Mouse (Mus musculus) embryonic facial prominence, embryonic 12.5 days (tissue): ENCODE data around the gene Usp3. TPM values are rescaled to one million over a fixed set of nuclear protein-coding genes. Genes with fewer than 3 reads are reported as not detected.

Source experiments
- ATAC-seq: fragments of 200-750 bp; cut with Nextera tagmentation; 2 replicates; pipeline ENCODE4 v1.8.0; 2017; ENCODE audit not compliant: insufficient number of reproducible peaks, insufficient read depth, low FRiP score, low TSS enrichment
- H3K27ac ChIP-seq: fragments of 300-500 bp; sonication (generic); 2 replicates; pipeline ENCODE4 v1.5.1; 2016; ENCODE audit warnings: mild to moderate bottlenecking
- H3K27me3 ChIP-seq: fragments of 300-500 bp; sonication (generic); 2 replicates; pipeline ENCODE4 v1.6.1; 2016; ENCODE audit warnings: mild to moderate bottlenecking, moderate library complexity
- H3K36me3 ChIP-seq: fragments of 300-500 bp; sonication (generic); 2 replicates; pipeline ENCODE4 v1.6.1; 2016; ENCODE audit warnings: mild to moderate bottlenecking
- H3K4me1 ChIP-seq: fragments of 300-500 bp; sonication (generic); 2 replicates; pipeline ENCODE4 v1.6.1; 2016
- H3K4me2 ChIP-seq: fragments of 300-500 bp; sonication (generic); replicated peaks from 2 replicates; pipeline ENCODE4 v1.6.1; 2016; ENCODE audit warnings: mild to moderate bottlenecking, moderate library complexity
- H3K4me3 ChIP-seq: fragments of 300-500 bp; sonication (generic); 2 replicates; pipeline ENCODE4 v1.5.1; 2016; ENCODE audit warnings: mild to moderate bottlenecking
- H3K9ac ChIP-seq: fragments of 300-500 bp; sonication (generic); 2 replicates; pipeline ENCODE4 v1.6.1; 2016; ENCODE audit warnings: mild to moderate bottlenecking, moderate library complexity
- H3K9me3 ChIP-seq: fragments of 300-500 bp; sonication (generic); 2 replicates; pipeline ENCODE4 v1.6.1; 2016; ENCODE audit warnings: mild to moderate bottlenecking, moderate library complexity
- WGBS: fragments of 180-500 bp; shearing (Covaris S2); methylation state at CpG from one replicate; pipeline ENCODE4 v1.1.7; 2016; 5-methylcytosine and 5-hydroxymethylcytosine counted together
- polyA plus RNA-seq: library from polyadenylated mRNA; unstranded; fragments of >200 nt; fragmentation: Nextera tagmentation; extraction: Ambion mirVana; gene quantifications from 2 replicates; pipeline ENCODE4 v1.2.1, GENCODE M21; 2016

Usp3 gene
- polyA plus RNA-seq, 1 experiment from 2014 or later, result 84.3 TPM

GRCm38 (mm10) chr9:66513661-66514255 is 79.2 kb downstream of the Usp3 start:
- Histone ChIP-seq H3K9ac (no peak overlapping the region), H3K27me3 (no peaks in the 10 kb centered on the region), H3K4me1 (peaks cover 24% of the 10 kb centered on the region), H3K4me2 (no peak overlapping the region), H3K4me3 (no peak overlapping the region), H3K36me3 (peaks cover 48% of the 10 kb centered on the region), H3K27ac (peak overlapping the region; percentile 92; the same call in 1 of the 2 replicates), H3K9me3 (no peaks in the 10 kb centered on the region)
- ATAC-seq, result no peak
- WGBS, result 86% methylated on average over 4 of the region's 4 CpGs

- H3K4me1 ChIP-seq, result peaks cover 24% of the 10 kb centered on the region
- H3K9me3 ChIP-seq, result no peaks in the 10 kb centered on the region
- H3K27me3 ChIP-seq, result no peaks in the 10 kb centered on the region
- H3K9ac ChIP-seq, result no peak overlapping the region
- peak overlapping the region; percentile 92 for H3K27ac ChIP-seq
- no peak for ATAC-seq
- peak overlapping the region; percentile 90 for H3K4me2 ChIP-seq
- H3K4me3 ChIP-seq, result no peak overlapping the region
- peaks cover 48% of the 10 kb centered on the region for H3K36me3 ChIP-seq
Measured at GRCm38 (mm10) chr9:66513150-66513549, 79.8 kb downstream of the Usp3 start.

DNA sequence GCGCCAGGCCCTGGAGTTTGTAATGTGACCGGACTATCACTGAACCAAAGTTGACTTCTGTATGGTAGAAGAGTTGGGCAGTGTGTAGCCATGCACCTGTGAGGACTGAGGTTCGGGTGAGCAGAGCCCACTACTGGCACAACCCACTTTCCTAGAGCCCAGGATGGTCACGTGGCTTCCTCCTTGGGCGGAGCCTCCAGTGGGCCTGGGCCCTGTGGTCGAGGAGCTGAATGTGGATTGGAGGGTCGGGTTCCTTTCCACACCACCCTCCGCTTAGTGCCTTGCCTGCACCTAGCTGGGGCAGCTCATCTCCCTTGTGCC is 80.6 kb downstream of the Usp3 start:
- WGBS, result 0% methylated on average over 8 of the region's 8 CpGs
- Histone ChIP-seq H3K27ac (peak overlapping the region; percentile 92), H3K4me3 (peak overlapping the region; percentile 54), H3K4me1 (peaks cover 24% of the 10 kb centered on the region), H3K9me3 (no peaks in the 10 kb centered on the region), H3K27me3 (no peaks in the 10 kb centered on the region), H3K36me3 (peaks cover 48% of the 10 kb centered on the region), H3K4me2 (peak overlapping the region; percentile 90), H3K9ac (peak overlapping the region; percentile 65)
- ATAC-seq, result peak; percentile 77

DNA sequence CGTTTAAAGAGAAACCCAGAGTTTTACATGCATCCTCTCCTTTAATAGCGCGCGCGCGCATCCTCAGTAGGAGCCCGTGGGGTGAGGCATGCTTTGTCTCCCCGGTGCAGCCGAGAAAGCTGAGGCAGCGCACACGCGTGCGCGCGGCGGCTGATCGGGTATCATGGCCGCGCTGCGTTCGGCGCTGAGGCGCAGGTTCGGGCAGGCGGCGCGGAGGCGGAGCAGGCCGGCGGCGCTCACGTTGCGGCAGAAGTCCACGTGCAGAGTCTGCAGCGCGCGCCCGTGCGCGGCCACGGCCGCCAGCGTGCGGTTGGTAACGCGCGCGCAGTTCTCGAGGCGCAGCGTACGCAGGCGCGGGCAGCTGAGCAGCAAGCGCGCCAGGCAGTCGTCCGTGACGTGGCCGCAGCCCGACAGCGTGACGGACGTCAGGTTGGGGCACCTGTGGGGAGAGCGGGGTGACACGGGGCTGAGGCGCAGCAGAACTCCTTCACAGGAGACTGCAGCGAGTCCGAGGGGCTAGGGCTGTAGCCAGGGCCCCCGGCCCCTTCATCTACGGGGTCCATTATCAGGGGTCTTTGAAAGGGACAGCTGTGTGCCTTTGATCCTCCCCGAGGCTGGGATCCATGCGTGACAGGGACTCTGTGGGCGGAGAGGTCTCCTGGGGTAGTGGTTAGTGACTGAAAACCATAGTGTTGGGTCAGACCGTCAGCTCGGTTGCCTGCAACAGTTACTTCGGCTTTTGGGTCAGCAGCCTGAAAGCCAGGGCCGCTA is 81.2 kb downstream of the Usp3 start:
- peak overlapping the region; percentile 54 for H3K4me3 ChIP-seq
- peak overlapping the region; percentile 92 for H3K27ac ChIP-seq
- no peaks in the 10 kb centered on the region for H3K27me3 ChIP-seq
- no peaks in the 10 kb centered on the region for H3K9me3 ChIP-seq
- H3K36me3 ChIP-seq, result peaks cover 44% of the 10 kb centered on the region
- peak overlapping the region; percentile 65 for H3K9ac ChIP-seq
- peaks cover 24% of the 10 kb centered on the region for H3K4me1 ChIP-seq
- peak; percentile 87 for ATAC-seq
- H3K4me2 ChIP-seq, result peak overlapping the region; percentile 90
- WGBS, result under 1% methylated on average over 78 of the region's 78 CpGs

DNA sequence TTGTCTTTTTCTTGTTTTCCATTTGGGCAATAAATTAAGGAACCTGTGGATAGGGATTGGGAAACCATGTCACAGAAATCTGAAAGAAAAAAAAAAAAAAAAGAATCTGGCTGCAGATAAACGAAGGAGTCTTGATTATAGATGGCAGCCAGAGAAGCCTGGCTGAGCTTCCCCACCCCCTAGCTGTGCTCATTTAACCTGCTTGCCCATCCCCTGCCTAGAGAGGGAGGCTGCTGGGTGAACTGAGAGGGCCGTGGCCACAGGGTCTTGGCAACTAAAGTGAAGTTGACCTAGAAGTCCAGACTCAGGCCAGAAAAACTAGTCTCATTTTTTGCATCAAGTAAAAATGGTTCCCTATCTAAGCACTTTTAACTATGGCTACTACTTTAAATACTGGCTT is 82.0 kb downstream of the Usp3 start:
- peaks cover 43% of the 10 kb centered on the region for H3K36me3 ChIP-seq
- WGBS, result 3% methylated on average over 2 of the region's 2 CpGs
- peak overlapping the region; percentile 54 for H3K4me3 ChIP-seq
- H3K4me1 ChIP-seq, result peaks cover 24% of the 10 kb centered on the region
- peak overlapping the region; percentile 92 for H3K27ac ChIP-seq
- no peak for ATAC-seq
- no peaks in the 10 kb centered on the region for H3K27me3 ChIP-seq
- no peaks in the 10 kb centered on the region for H3K9me3 ChIP-seq
- peak overlapping the region; percentile 90 for H3K4me2 ChIP-seq
- no peak overlapping the region for H3K9ac ChIP-seq

- ATAC-seq, result no peak
- 68% methylated on average over 7 of the region's 7 CpGs for WGBS
- Histone ChIP-seq H3K9me3 (no peaks in the 10 kb centered on the region), H3K4me1 (peaks cover 24% of the 10 kb centered on the region), H3K9ac (no peak overlapping the region), H3K4me2 (peak overlapping the region; percentile 90; the same call in 1 of the 2 replicates), H3K27ac (peak overlapping the region; percentile 54), H3K27me3 (no peaks in the 10 kb centered on the region), H3K36me3 (peaks cover 45% of the 10 kb centered on the region), H3K4me3 (no peak overlapping the region)
Measured at GRCm38 (mm10) chr9:66510351-66510841, 82.5 kb downstream of the Usp3 start.

DNA sequence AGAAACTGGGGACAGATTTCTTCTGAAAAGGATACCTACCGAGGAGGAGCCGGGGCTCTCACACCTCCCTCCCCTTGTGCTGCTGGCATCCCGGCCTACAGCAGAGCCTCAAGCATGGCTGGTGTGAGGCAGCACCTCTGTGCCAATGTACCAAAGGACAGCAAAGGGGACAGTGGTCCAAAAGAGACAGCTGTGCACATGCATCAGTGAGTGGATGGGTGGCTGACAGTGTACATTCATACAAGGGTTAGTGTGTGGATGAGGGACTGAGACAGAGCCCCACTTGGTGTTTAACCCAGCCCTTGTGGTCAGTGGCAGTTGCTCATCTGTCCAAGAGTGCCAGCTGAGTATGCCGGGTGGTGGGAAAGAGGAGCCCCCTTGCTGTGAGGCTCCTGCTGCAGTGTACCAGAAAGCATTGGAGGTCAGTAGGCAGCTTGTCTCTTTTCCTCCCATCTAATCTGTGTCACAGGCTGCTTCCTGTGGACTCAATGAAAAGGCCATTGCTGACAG is 84.0 kb downstream of the Usp3 start:
- Histone ChIP-seq H3K4me3 (no peak overlapping the region), H3K9ac (no peak overlapping the region), H3K4me1 (peaks cover 20% of the 10 kb centered on the region), H3K4me2 (no peak overlapping the region), H3K9me3 (no peaks in the 10 kb centered on the region), H3K27me3 (no peaks in the 10 kb centered on the region), H3K36me3 (peaks cover 52% of the 10 kb centered on the region), H3K27ac (no peak overlapping the region)
- WGBS, result 74% methylated on average over 4 of the region's 4 CpGs
- ATAC-seq, result no peak

DNA sequence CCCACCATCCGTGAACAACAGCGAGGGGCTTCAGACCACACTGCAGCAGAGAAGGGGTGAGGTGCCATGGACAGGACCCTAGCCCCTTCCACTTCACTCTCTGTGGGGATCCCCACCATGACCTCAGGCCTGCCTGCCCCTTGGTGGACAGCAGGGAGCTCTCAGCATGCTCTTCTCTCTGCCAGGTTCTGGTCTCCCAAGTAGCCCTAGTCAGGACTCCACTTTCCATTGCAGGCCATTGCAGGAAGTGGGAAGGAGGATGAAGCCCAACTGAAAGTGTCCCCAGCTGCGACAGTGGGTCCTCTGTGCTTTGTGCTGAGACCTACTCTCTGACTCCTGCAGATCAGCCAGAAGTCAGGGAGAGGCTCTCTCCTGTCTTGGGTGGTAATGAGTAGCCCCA is 85.3 kb downstream of the Usp3 start:
- no peak for ATAC-seq
- H3K36me3 ChIP-seq, result peaks cover 53% of the 10 kb centered on the region

DNA sequence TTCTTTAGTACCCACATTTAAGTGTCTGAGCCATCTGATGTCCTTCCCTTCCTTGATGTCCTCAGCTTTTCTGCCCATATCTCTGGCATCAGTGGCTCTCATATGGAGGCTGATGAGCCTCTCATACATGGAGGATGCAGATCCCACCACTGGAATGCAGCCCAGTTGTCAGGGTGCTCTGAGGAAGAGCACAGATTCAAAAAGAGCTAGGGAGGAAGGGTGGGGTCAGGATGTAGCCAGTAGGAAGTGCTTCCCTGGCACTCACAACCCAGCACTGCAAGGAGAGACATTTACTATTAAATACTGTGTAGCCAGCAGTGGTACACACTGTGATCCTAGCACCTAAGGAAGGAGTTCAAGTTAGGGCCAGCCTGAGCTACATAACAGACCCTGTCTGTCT is 86.5 kb downstream of the Usp3 start:
- H3K4me3 ChIP-seq, result no peak overlapping the region
- H3K36me3 ChIP-seq, result peaks cover 63% of the 10 kb centered on the region
- no peaks in the 10 kb centered on the region for H3K27me3 ChIP-seq

More for the DNA sequence above, 85.3 kb downstream of the Usp3 start:
- WGBS, result 72% methylated on average over 3 of the region's 3 CpGs
- H3K4me1 ChIP-seq, result peaks cover 8% of the 10 kb centered on the region
- no peak overlapping the region for H3K27ac ChIP-seq
- H3K9ac ChIP-seq, result no peak overlapping the region
- H3K9me3 ChIP-seq, result no peaks in the 10 kb centered on the region
- no peaks in the 10 kb centered on the region for H3K27me3 ChIP-seq
- no peak overlapping the region for H3K4me2 ChIP-seq
- H3K4me3 ChIP-seq, result no peak overlapping the region

GRCm38 (mm10) chr9:66506011-66506410 is 86.9 kb downstream of the Usp3 start:
- WGBS, result 58% methylated on average over 4 of the region's 4 CpGs
- Histone ChIP-seq H3K4me1 (peaks cover 6% of the 10 kb centered on the region), H3K4me3 (no peak overlapping the region), H3K27ac (no peak overlapping the region), H3K36me3 (peaks cover 67% of the 10 kb centered on the region), H3K9ac (no peak overlapping the region), H3K27me3 (no peaks in the 10 kb centered on the region), H3K4me2 (no peak overlapping the region), H3K9me3 (no peaks in the 10 kb centered on the region)
- no peak for ATAC-seq

More for the DNA sequence above, 86.5 kb downstream of the Usp3 start:
- Histone ChIP-seq H3K4me1 (peaks cover 6% of the 10 kb centered on the region), H3K9me3 (no peaks in the 10 kb centered on the region), H3K9ac (no peak overlapping the region), H3K4me2 (no peak overlapping the region), H3K27ac (no peak overlapping the region)
- no peak for ATAC-seq

DNA sequence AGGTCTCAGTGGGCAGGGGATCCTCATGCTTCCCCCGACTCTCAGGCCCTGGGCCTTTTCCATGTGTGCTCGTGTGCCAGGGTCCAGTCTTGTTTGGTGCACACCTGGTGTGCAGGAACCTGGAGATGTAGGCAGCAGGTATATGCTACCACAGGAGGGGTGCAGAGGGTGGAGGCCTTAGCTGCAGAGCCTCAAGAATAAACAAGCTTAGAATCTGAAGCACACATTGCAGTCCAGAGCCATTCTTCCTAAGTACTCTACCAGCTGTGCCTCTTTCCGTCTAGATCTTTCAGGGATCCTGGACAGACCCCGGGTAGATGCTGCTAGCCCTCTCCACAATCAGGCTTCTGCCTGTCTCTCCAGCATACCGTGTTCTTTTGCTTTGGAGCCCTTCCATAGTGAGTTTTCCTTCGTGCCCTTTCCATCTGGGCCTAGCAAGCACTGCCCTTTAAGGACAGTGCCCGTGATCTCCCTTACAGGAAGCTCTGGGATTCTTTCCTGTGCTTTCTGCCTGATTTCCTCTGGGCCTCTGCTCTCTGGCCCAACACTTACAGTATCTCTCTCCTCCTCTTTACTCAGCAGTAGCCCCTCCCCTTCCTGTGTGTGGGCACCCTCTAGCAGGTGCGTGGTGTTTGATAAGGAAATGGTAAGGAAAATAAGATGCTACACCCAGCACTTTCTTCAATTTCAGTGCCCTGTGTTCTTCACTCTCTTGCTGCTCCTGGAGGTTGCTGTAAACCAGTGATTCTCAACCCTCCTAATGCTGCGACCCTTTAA is 87.6 kb downstream of the Usp3 start:
- H3K4me2 ChIP-seq, result no peak overlapping the region
- H3K36me3 ChIP-seq, result peaks cover 73% of the 10 kb centered on the region
- H3K9ac ChIP-seq, result no peak overlapping the region
- H3K27me3 ChIP-seq, result no peaks in the 10 kb centered on the region
- H3K4me1 ChIP-seq, result peaks cover 2% of the 10 kb centered on the region
- H3K9me3 ChIP-seq, result no peaks in the 10 kb centered on the region
- WGBS, result 81% methylated on average over 9 of the region's 9 CpGs
- no peak for ATAC-seq
- H3K4me3 ChIP-seq, result no peak overlapping the region
- 0 out of 2 replicates have a peak overlapping the region, but pooled peaks have one; percentile 17 for H3K27ac ChIP-seq
